Mouse (Mus musculus) hindbrain, embryonic 16.5 days (tissue): ENCODE measurements around the gene Ostc. TPM values are rescaled to one million over a fixed set of nuclear protein-coding genes. Genes with fewer than 3 reads are reported as not detected.

ENCODE experiments used
- ATAC-seq: fragments of 200-750 bp; cut with Nextera tagmentation; 2 replicates; pipeline ENCODE4 v1.8.0; 2017; ENCODE audit warnings: moderate TSS enrichment, moderate library complexity
- H3K27ac ChIP-seq: fragments of 300-500 bp; sonication (generic); 2 replicates; pipeline ENCODE4 v1.5.1; 2014; ENCODE audit warnings: low read depth, mild to moderate bottlenecking, control low read depth, low read length, moderate library complexity
- H3K27me3 ChIP-seq: fragments of 300-500 bp; sonication (generic); replicated peaks from 2 replicates; pipeline ENCODE4 v1.6.1; 2014; ENCODE audit warnings: low read length; ENCODE audit not compliant: control insufficient read depth, insufficient read depth
- H3K36me3 ChIP-seq: fragments of 300-500 bp; sonication (generic); 2 replicates; pipeline ENCODE4 v1.6.1; 2014; ENCODE audit warnings: mild to moderate bottlenecking, low read length, moderate library complexity, mixed read lengths; ENCODE audit not compliant: control insufficient read depth, insufficient read depth
- H3K4me1 ChIP-seq: fragments of 300-500 bp; sonication (generic); 2 replicates; pipeline ENCODE4 v1.6.1; 2014; ENCODE audit warnings: low read depth, low read length; ENCODE audit not compliant: control insufficient read depth, insufficient read depth
- H3K4me2 ChIP-seq: fragments of 300-500 bp; sonication (generic); 2 replicates; pipeline ENCODE4 v1.6.1; 2014; ENCODE audit warnings: mild to moderate bottlenecking, low read length, control low read depth, moderate library complexity
- H3K4me3 ChIP-seq: fragments of 300-500 bp; sonication (generic); 2 replicates; pipeline ENCODE4 v1.5.1; 2014; ENCODE audit warnings: mild to moderate bottlenecking, low read length, control low read depth, moderate library complexity
- H3K9ac ChIP-seq: fragments of 300-500 bp; sonication (generic); 2 replicates; pipeline ENCODE4 v1.6.1; 2014; ENCODE audit warnings: low read depth, mild to moderate bottlenecking, control low read depth, low read length, moderate library complexity
- H3K9me3 ChIP-seq: fragments of 300-500 bp; sonication (generic); 2 replicates; pipeline ENCODE4 v1.6.1; 2014; ENCODE audit warnings: mild to moderate bottlenecking, low read length, moderate library complexity; ENCODE audit not compliant: control insufficient read depth
- WGBS: fragments of 180-500 bp; shearing (Covaris S2); extraction: QIAGEN DNeasy Blood & Tissue Kit; methylation state at CpG from one replicate; pipeline ENCODE4 v1.1.7; 2014; 5-methylcytosine and 5-hydroxymethylcytosine counted together
- polyA plus RNA-seq: library from polyadenylated mRNA; unstranded; fragments of >200 nt; fragmentation: Nextera tagmentation; extraction: Ambion mirVana; gene quantifications from 2 replicates; pipeline ENCODE4 v1.2.1, GENCODE M21; 2015

Ostc gene
- polyA plus RNA-seq, 1 experiment from 2014 or later, result 202 TPM

- peak within 1 kb of the TSS; percentile 81 for H3K4me2 ChIP-seq
- ATAC-seq, result peak; percentile 100
- peak within 1 kb of the TSS; percentile 99 for H3K4me3 ChIP-seq
- no peaks in the 10 kb centered on the region for H3K27me3 ChIP-seq
- H3K4me1 ChIP-seq, result peaks cover 17% of the 10 kb centered on the region
- H3K9me3 ChIP-seq, result no peaks in the 10 kb centered on the region
- peak within 1 kb of the TSS; percentile 78 for H3K27ac ChIP-seq
- peaks cover 23% of the 10 kb centered on the region for H3K36me3 ChIP-seq
- peak within 1 kb of the TSS; percentile 94 for H3K9ac ChIP-seq
- 1% methylated on average over 44 of the region's 45 CpGs for WGBS
Observed at GRCm38 (mm10) chr3:130730189-130730653, 21.0 kb upstream of the Ostc start, which contains the start of gene Rpl34. Gene Rpl34 (minus strand): TSS chr3:130730398.

GRCm38 (mm10) chr3:130729472-130730188, 20.4 kb upstream of the Ostc start:
- under 1% methylated on average over 58 of the region's 58 CpGs for WGBS
- no peaks in the 10 kb centered on the region for H3K9me3 ChIP-seq
- peak overlapping the region; percentile 81 for H3K4me2 ChIP-seq
- H3K4me3 ChIP-seq, result peak overlapping the region; percentile 99
- peaks cover 23% of the 10 kb centered on the region for H3K36me3 ChIP-seq
- peak; percentile 75 for ATAC-seq
- H3K27ac ChIP-seq, result peak overlapping the region; percentile 78
- H3K27me3 ChIP-seq, result no peaks in the 10 kb centered on the region
- peak overlapping the region; percentile 94 for H3K9ac ChIP-seq
- peaks cover 17% of the 10 kb centered on the region for H3K4me1 ChIP-seq

- H3K4me3 ChIP-seq, result no peak overlapping the region
- peaks cover 17% of the 10 kb centered on the region for H3K4me1 ChIP-seq
- H3K36me3 ChIP-seq, result peaks cover 25% of the 10 kb centered on the region
- WGBS, result 90% methylated on average over 4 of the region's 4 CpGs
- H3K27me3 ChIP-seq, result no peaks in the 10 kb centered on the region
- H3K9ac ChIP-seq, result no peak overlapping the region
- H3K4me2 ChIP-seq, result no peak overlapping the region
- no peak for ATAC-seq
- H3K27ac ChIP-seq, result no peak overlapping the region
- no peaks in the 10 kb centered on the region for H3K9me3 ChIP-seq
Observed at GRCm38 (mm10) chr3:130727676-130728075, 18.4 kb upstream of the Ostc start.

- Histone ChIP-seq H3K27ac (no peak overlapping the region), H3K36me3 (peaks cover 25% of the 10 kb centered on the region), H3K9ac (no peak overlapping the region), H3K4me3 (no peak overlapping the region), H3K27me3 (no peaks in the 10 kb centered on the region), H3K9me3 (no peaks in the 10 kb centered on the region), H3K4me1 (peaks cover 17% of the 10 kb centered on the region), H3K4me2 (no peak overlapping the region)
- WGBS, result 79% methylated on average over 1 of the region's 1 CpGs
- no peak for ATAC-seq
Observed at GRCm38 (mm10) chr3:130727036-130727435, 17.8 kb upstream of the Ostc start.

GRCm38 (mm10) chr3:130725718-130726117, 16.5 kb upstream of the Ostc start:
- H3K4me3 ChIP-seq, result no peak overlapping the region
- H3K4me2 ChIP-seq, result no peak overlapping the region
- WGBS, result 63% methylated on average over 2 of the region's 2 CpGs
- no peaks in the 10 kb centered on the region for H3K27me3 ChIP-seq
- peaks cover 13% of the 10 kb centered on the region for H3K4me1 ChIP-seq
- no peak overlapping the region for H3K9ac ChIP-seq
- H3K27ac ChIP-seq, result no peak overlapping the region
- ATAC-seq, result no peak
- H3K9me3 ChIP-seq, result no peaks in the 10 kb centered on the region
- H3K36me3 ChIP-seq, result peaks cover 25% of the 10 kb centered on the region

DNA sequence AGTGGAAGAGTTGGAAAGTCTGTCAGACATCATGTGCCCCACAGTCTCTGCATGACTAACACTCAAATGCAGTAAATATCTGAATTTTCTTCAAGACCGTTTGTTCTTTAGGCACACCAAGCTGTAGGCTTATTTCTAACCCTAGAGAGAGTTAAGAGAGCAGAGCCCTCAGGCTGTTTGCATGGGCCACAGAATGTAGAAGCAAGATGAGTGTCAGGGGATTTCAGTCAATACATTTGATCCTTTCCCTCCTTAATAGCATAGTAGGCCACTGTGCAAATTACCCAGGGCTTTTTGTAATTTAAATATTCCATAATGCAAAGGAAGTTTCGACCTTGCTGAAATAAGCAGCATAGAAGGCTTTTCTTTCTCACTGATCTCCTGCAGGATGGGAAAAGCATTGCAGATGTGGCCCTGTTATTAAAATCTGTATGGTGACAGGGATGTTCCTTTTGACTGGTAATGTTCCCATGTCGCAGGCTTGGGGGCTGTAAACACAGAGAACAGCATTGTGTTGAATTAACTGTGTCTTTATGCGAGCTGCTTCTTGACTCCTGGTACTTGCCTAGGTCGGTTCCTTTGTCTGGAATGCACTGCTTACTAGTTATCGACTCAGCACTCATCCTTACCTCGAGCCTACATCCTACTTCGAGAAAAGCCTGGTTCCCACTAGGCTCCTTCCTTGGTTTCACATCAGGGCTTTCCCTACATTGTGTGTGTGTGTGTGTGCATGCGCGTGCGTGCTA, 13.7 kb upstream of the Ostc start:
- no peak overlapping the region for H3K4me3 ChIP-seq
- ATAC-seq, result no peak
- no peak overlapping the region for H3K27ac ChIP-seq
- H3K4me1 ChIP-seq, result peaks cover under 1% of the 10 kb centered on the region; the same call in 1 of the 2 replicates
- H3K9me3 ChIP-seq, result no peaks in the 10 kb centered on the region
- no peak overlapping the region for H3K9ac ChIP-seq
- 71% methylated on average over 11 of the region's 11 CpGs for WGBS
- peaks cover 21% of the 10 kb centered on the region for H3K36me3 ChIP-seq
- H3K4me2 ChIP-seq, result no peak overlapping the region
- H3K27me3 ChIP-seq, result no peaks in the 10 kb centered on the region

- H3K27ac ChIP-seq, result no peak overlapping the region
- no peak overlapping the region for H3K9ac ChIP-seq
- no peak overlapping the region for H3K4me3 ChIP-seq
- 0 out of 2 replicates have a peak, but pooled peaks cover 2% of the 10 kb centered on the region for H3K36me3 ChIP-seq
- no peaks in the 10 kb centered on the region for H3K9me3 ChIP-seq
- no peaks in the 10 kb centered on the region for H3K4me1 ChIP-seq
- WGBS, result 86% methylated on average over 4 of the region's 4 CpGs
- H3K27me3 ChIP-seq, result no peaks in the 10 kb centered on the region
- ATAC-seq, result no peak
- H3K4me2 ChIP-seq, result no peak overlapping the region
Observed at GRCm38 (mm10) chr3:130720225-130720624, 11.0 kb upstream of the Ostc start.

DNA sequence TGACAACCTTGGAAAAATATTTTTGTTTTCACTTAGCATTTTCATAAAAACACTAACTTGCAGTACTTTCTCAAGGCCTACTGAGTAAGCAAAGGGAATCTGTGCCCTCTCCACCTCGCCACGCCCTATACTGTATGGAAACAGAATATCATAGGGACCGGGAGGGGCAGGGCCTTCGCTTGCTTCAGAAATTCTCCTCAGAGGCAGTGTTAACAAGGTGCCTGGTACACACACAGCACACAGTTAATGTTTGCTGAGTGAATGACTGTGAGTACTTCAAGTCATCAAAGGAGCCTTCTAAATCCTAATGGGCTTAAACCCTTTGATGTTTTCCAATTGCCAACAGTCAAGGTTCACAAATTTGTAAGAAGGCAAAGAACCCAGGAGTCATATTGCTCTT, 9.6 kb upstream of the Ostc start:
- H3K4me3 ChIP-seq, result no peak overlapping the region
- H3K9ac ChIP-seq, result no peak overlapping the region
- H3K36me3 ChIP-seq, result no peaks in the 10 kb centered on the region
- H3K27ac ChIP-seq, result no peak overlapping the region
- H3K4me1 ChIP-seq, result no peaks in the 10 kb centered on the region
- ATAC-seq, result no peak
- no peaks in the 10 kb centered on the region for H3K27me3 ChIP-seq
- H3K9me3 ChIP-seq, result no peaks in the 10 kb centered on the region
- WGBS, result 93% methylated on average over 4 of the region's 4 CpGs
- H3K4me2 ChIP-seq, result no peak overlapping the region

DNA sequence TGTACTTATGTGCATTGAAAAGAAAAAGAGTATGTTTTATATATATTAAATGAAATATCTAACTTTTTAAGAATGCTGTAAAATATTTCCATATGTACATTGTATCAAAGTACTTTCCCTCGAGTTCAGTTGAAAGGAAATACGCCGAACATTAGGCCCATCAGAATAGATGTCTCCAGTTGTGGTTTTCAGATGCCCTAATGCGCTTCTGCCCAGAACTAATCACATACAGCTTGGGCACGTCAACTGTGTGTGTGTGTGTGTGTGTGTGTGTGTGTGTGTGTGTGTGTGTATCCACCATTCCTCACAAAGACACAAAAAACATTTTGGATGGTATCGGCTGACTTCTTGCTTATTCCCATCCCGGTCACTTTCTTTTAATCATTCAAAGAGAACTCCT, 7.3 kb upstream of the Ostc start:
- ATAC-seq, result no peak
- WGBS, result 87% methylated on average over 7 of the region's 7 CpGs
- no peaks in the 10 kb centered on the region for H3K9me3 ChIP-seq
- H3K4me3 ChIP-seq, result no peak overlapping the region
- H3K9ac ChIP-seq, result no peak overlapping the region
- no peaks in the 10 kb centered on the region for H3K36me3 ChIP-seq
- H3K4me1 ChIP-seq, result no peaks in the 10 kb centered on the region
- no peaks in the 10 kb centered on the region for H3K27me3 ChIP-seq
- no peak overlapping the region for H3K27ac ChIP-seq
- H3K4me2 ChIP-seq, result no peak overlapping the region
